ENCODE assay signal across 14 mouse cellular contexts in genomic region chr3:156903925-156904576, GRCm38 (mm10).
DNase-seq lines count a peak whose midpoint lies in the region; ATAC-seq lines count a peak whose summit lies in the region.
"Had no signal": no experiment of that assay in that cellular context is flagged by ENCODE, and none has a peak within 500 bp of the region (broad histone marks: within the 10 kb centered on the region; RNA-seq: fewer than 3 reads in every experiment).

No protein-coding gene starts in this region.

- H3K4me2 ChIP-seq in hindbrain, embryonic 11.5 days (replicated peaks; ENCODE audit: low read depth, low read length) = no peak overlapping the region
- H3K4me2 ChIP-seq in hindbrain, embryonic 16.5 days (ENCODE audit: low read length) = no peak overlapping the region; the same call in 1 of the 2 replicates
- no peak overlapping the region for H3K4me2 ChIP-seq in neural tube, embryonic 14.5 days (ENCODE audit: low read depth, low read length)
- H3K4me2 ChIP-seq: embryonic facial prominence, embryonic 12.5 days; kidney, embryonic 15.5 days had no signal

- H3K4me3 ChIP-seq in hindbrain, embryonic 11.5 days (ENCODE audit: low read depth, low read length) = no peak overlapping the region
- H3K4me3 ChIP-seq in hindbrain, embryonic 10.5 days = no peak overlapping the region
- H3K4me3 ChIP-seq in hindbrain, embryonic 16.5 days (ENCODE audit: low read length) = no peak overlapping the region
- H3K4me3 ChIP-seq in neural tube, embryonic 14.5 days (ENCODE audit: low read depth, low read length) = no peak overlapping the region
- H3K4me3 ChIP-seq: embryonic facial prominence, embryonic 12.5 days; kidney, embryonic 15.5 days; limb, embryonic 10.5 days had no signal

- H3K9me3 ChIP-seq in hindbrain, embryonic 11.5 days (ENCODE audit: control insufficient read depth, low read length) = no peaks in the 10 kb centered on the region
- no peaks in the 10 kb centered on the region for H3K9me3 ChIP-seq in hindbrain, embryonic 10.5 days
- H3K9me3 ChIP-seq in hindbrain, embryonic 16.5 days (ENCODE audit: control insufficient read depth, low read length) = no peaks in the 10 kb centered on the region
- H3K9me3 ChIP-seq in neural tube, embryonic 14.5 days (ENCODE audit: control insufficient read depth, low read length) = no peaks in the 10 kb centered on the region
- H3K9me3 ChIP-seq: embryonic facial prominence, embryonic 12.5 days; kidney, embryonic 15.5 days; limb, embryonic 10.5 days had no signal

- H3K27ac ChIP-seq in hindbrain, embryonic 11.5 days (ENCODE audit: low read depth, low read length) = no peak overlapping the region
- H3K27ac ChIP-seq in hindbrain, embryonic 10.5 days = no peak overlapping the region
- peak overlapping the region; percentile 40; the same call in 1 of the 2 replicates for H3K27ac ChIP-seq in hindbrain, embryonic 16.5 days (ENCODE audit: low read depth, low read length)
- H3K27ac ChIP-seq in neural tube, embryonic 14.5 days (ENCODE audit: low read depth, low read length) = peak overlapping the region; percentile 53; the same call in 1 of the 2 replicates
- H3K27ac ChIP-seq: embryonic facial prominence, embryonic 12.5 days; kidney, embryonic 15.5 days; limb, embryonic 10.5 days had no signal

- H3K27me3 ChIP-seq in hindbrain, embryonic 11.5 days (ENCODE audit: control insufficient read depth, insufficient read depth, low read length) = no peaks in the 10 kb centered on the region
- no peaks in the 10 kb centered on the region for H3K27me3 ChIP-seq in hindbrain, embryonic 10.5 days (ENCODE audit: insufficient read depth, poor library complexity, severe bottlenecking)
- H3K27me3 ChIP-seq in hindbrain, embryonic 16.5 days (replicated peaks; ENCODE audit: control insufficient read depth, insufficient read depth, low read length) = no peaks in the 10 kb centered on the region
- no peaks in the 10 kb centered on the region for H3K27me3 ChIP-seq in neural tube, embryonic 14.5 days (ENCODE audit: control insufficient read depth, insufficient read depth, low read length)
- H3K27me3 ChIP-seq: embryonic facial prominence, embryonic 12.5 days; kidney, embryonic 15.5 days had no signal

- ATAC-seq in hindbrain, embryonic 11.5 days (ENCODE audit: low FRiP score) = peak; percentile 68; the same call in 1 of the 2 replicates
- peak; percentile 52; the same call in 1 of the 2 replicates for ATAC-seq in hindbrain, embryonic 16.5 days
- ATAC-seq in neural tube, embryonic 14.5 days (ENCODE audit: low read depth) = peak; percentile 86
- ATAC-seq: liver, postnatal 0 days had no signal

- H3K9ac ChIP-seq in hindbrain, embryonic 11.5 days (ENCODE audit: low read depth, low read length) = no peak overlapping the region
- H3K9ac ChIP-seq in hindbrain, embryonic 16.5 days (ENCODE audit: low read depth, low read length) = no peak overlapping the region
- H3K9ac ChIP-seq in neural tube, embryonic 14.5 days (replicated peaks; ENCODE audit: low read depth, low read length) = no peak overlapping the region
- H3K9ac ChIP-seq: embryonic facial prominence, embryonic 12.5 days; kidney, embryonic 15.5 days; liver, postnatal 0 days had no signal

- no peaks in the 10 kb centered on the region for H3K4me1 ChIP-seq in hindbrain, embryonic 11.5 days (replicated peaks; ENCODE audit: control insufficient read depth, insufficient read depth, low read length)
- 0 out of 2 replicates have a peak, but pooled peaks cover 2% of the 10 kb centered on the region for H3K4me1 ChIP-seq in hindbrain, embryonic 10.5 days (replicated peaks)
- peaks cover 5% of the 10 kb centered on the region; the same call in 1 of the 2 replicates for H3K4me1 ChIP-seq in hindbrain, embryonic 16.5 days (ENCODE audit: control insufficient read depth, insufficient read depth, low read depth, low read length)
- H3K4me1 ChIP-seq in neural tube, embryonic 14.5 days (ENCODE audit: control insufficient read depth, insufficient read depth, low read length) = no peaks in the 10 kb centered on the region
- H3K4me1 ChIP-seq: embryonic facial prominence, embryonic 12.5 days; kidney, embryonic 15.5 days; limb, embryonic 10.5 days had no signal

- no peak for DNase-seq in hindbrain, embryonic 11.5 days (ENCODE audit: low spot score)
- DNase-seq in hindbrain, embryonic 10.5 days (ENCODE audit: low spot score) = no peak
- peak; percentile 78 for DNase-seq in brain, adult 2 months (ENCODE audit: low read depth, low spot score)
- no peak for DNase-seq in embryo, embryonic 11 days
- no peak for DNase-seq in cerebellum, postnatal 36 days
- DNase-seq in adrenal gland, postnatal 14 days = no peak
- DNase-seq: B cell, adult 2 months; cerebellum, adult 8-10 months; liver, postnatal 0 days had no signal

- no peaks in the 10 kb centered on the region for H3K36me3 ChIP-seq in hindbrain, embryonic 11.5 days (ENCODE audit: control insufficient read depth, insufficient read depth, low read length)
- H3K36me3 ChIP-seq in hindbrain, embryonic 10.5 days = no peaks in the 10 kb centered on the region
- H3K36me3 ChIP-seq in hindbrain, embryonic 16.5 days (ENCODE audit: control insufficient read depth, insufficient read depth, low read length) = no peaks in the 10 kb centered on the region
- H3K36me3 ChIP-seq in neural tube, embryonic 14.5 days (ENCODE audit: control insufficient read depth, insufficient read depth, low read length) = no peaks in the 10 kb centered on the region
- H3K36me3 ChIP-seq: embryonic facial prominence, embryonic 12.5 days; kidney, embryonic 15.5 days; limb, embryonic 10.5 days had no signal

- WGBS in hindbrain, embryonic 11.5 days = 79% methylated on average over 9 of the region's 9 CpGs
- WGBS in hindbrain, embryonic 10.5 days = 87% methylated on average over 9 of the region's 9 CpGs
- WGBS in hindbrain, embryonic 16.5 days = 50% methylated on average over 9 of the region's 9 CpGs
- 40% methylated on average over 9 of the region's 9 CpGs for WGBS in neural tube, embryonic 14.5 days

Comparison
In these comparisons a context has a peak if more than half of its experiments do, and no peak if none do; other contexts are left out.
1. H3K27ac ChIP-seq: peak in hindbrain, embryonic 16.5 days (single experiment) and neural tube, embryonic 14.5 days (single experiment); none in hindbrain, embryonic 11.5 days (single experiment) and hindbrain, embryonic 10.5 days (single experiment).
2. Peak in every context shown above with its lines, with median percentiles within 50 percentile points of each other: ATAC-seq.